Mouse (Mus musculus): Measurements from ENCODE around the gene Ndufb7.

The Ndufb7 gene

GRCm38 (mm10) chr8:83607661-83608397 lies 41.4 kb downstream of the Ndufb7 start, which contains the start of the genes Tecr and Dnajb1:
TSS of gene Tecr (minus strand) at chr8:83607971.
TSS of gene Dnajb1 (plus strand) at chr8:83608193.
- peak; percentile 100 for DNase-seq (ENCODE audit: low read depth)

- DNase-seq (ENCODE audit: low read depth): no peak
Measured at GRCm38 (mm10) chr8:83608398-83608829, 41.9 kb downstream of the Ndufb7 start.

- DNase-seq (ENCODE audit: low read depth): no peak
Measured at GRCm38 (mm10) chr8:83609086-83609485, 42.6 kb downstream of the Ndufb7 start.

- peak; percentile 32 for DNase-seq (ENCODE audit: low read depth)
Measured at GRCm38 (mm10) chr8:83609547-83610180, 43.2 kb downstream of the Ndufb7 start.

GRCm38 (mm10) chr8:83611921-83612320 lies 45.5 kb downstream of the Ndufb7 start:
- DNase-seq (ENCODE audit: low read depth): peak; percentile 77

- peak; percentile 29 for DNase-seq (ENCODE audit: low read depth)
Measured at GRCm38 (mm10) chr8:83613695-83614094, 47.2 kb downstream of the Ndufb7 start.

GRCm38 (mm10) chr8:83616625-83617024 lies 50.2 kb downstream of the Ndufb7 start:
- DNase-seq (ENCODE audit: low read depth): no peak

GRCm38 (mm10) chr8:83617111-83617510 lies 50.6 kb downstream of the Ndufb7 start:
- DNase-seq (ENCODE audit: low read depth): no peak

GRCm38 (mm10) chr8:83618566-83618965 lies 52.1 kb downstream of the Ndufb7 start:
- DNase-seq (ENCODE audit: low read depth): no peak

- DNase-seq (ENCODE audit: low read depth): no peak
Measured at GRCm38 (mm10) chr8:83619568-83620285, 53.3 kb downstream of the Ndufb7 start.

Measured in naive thymus-derived CD4-positive, alpha-beta T cell, adult 2 months (primary cell).